Mouse (Mus musculus) erythroblast, embryonic 14.5 days (primary cell): ENCODE results near the gene Brsk2. TPM values are rescaled to one million over a fixed set of nuclear protein-coding genes. Genes with fewer than 3 reads are reported as not detected.

Experiments used
- H3K27me3 ChIP-seq: 2 replicates; pipeline ENCODE4 v1.6.1; 2012; ENCODE audit warnings: inconsistent platforms; ENCODE audit not compliant: control insufficient read depth
- H3K36me3 ChIP-seq: 2 replicates; pipeline ENCODE4 v1.6.1; 2012; ENCODE audit warnings: mild to moderate bottlenecking, inconsistent platforms; ENCODE audit not compliant: control insufficient read depth
- H3K4me1 ChIP-seq: 2 replicates; pipeline ENCODE4 v1.6.1; 2012; ENCODE audit warnings: inconsistent platforms; ENCODE audit not compliant: control insufficient read depth
- H3K4me3 ChIP-seq: replicated peaks from 2 replicates; pipeline ENCODE3; 2012; ENCODE audit warnings: moderate library complexity, mild to moderate bottlenecking, inconsistent platforms
- H3K9me3 ChIP-seq: 2 replicates; pipeline ENCODE4 v1.6.1; 2012; ENCODE audit warnings: low read length, inconsistent platforms, mixed read lengths; ENCODE audit not compliant: control insufficient read depth
- GATA1 ChIP-seq: IDR thresholded peaks from 2 replicates; pipeline ENCODE4 v1.6.1; 2012; ENCODE audit warnings: low read length, inconsistent platforms, mixed read lengths
- TAL1 ChIP-seq: IDR thresholded peaks from 3 replicates; pipeline ENCODE4 v1.6.1; 2012; ENCODE audit warnings: low read length, inconsistent platforms, mixed read lengths
- polyA plus RNA-seq: library from polyadenylated mRNA; stranded (reverse); fragments of >175 nt; gene quantifications from 2 replicates; pipeline ENCODE4 v1.2.3, GENCODE M21; 2012

Brsk2 gene
- polyA plus RNA-seq, 1 experiment, result 0.02 TPM

DNA sequence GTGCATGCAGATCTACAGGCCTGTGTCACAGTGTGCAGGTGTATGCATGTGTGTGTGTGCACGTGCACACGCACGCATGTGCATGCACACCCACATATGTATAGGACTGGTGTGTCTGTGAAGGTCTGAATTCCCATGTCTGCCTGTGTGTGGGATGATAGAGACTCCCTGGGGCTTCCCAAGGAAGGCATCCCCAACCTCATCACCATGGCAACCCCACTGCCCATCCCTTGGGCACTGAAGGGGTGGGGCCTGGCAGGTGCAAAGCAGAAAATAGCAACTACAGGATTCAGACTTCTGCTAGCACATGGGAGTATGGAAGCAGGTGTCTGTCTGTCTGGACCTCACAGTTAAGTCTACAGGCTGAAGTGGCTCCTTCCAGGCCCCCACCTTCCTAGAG lies 13.0 kb downstream of the Brsk2 start:
- TF ChIP-seq TAL1 (no peak), GATA1 (no peak)
- Histone ChIP-seq H3K4me1 (no peaks in the 10 kb centered on the region), H3K36me3 (no peaks in the 10 kb centered on the region), H3K4me3 (no peak overlapping the region), H3K27me3 (no peaks in the 10 kb centered on the region), H3K9me3 (no peaks in the 10 kb centered on the region)

DNA sequence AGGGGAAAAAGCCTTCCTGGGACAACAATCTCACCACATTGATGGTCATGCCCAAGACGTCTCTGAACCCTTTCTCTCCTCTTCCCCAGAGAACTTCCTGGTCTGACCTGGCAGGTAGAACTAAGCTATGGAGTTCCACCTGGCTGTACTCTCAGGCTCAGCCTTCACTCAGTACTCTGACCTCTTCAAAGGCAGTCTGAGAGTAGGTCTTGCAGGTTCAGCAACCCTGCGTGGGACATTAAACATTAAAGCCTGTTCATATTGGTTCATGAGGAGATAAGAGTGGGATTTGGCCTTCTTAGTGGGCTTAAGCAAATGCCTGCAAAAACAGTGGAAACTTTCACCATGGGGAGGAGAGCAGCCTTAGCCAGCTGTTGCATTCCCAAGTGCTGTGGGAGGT lies 16.7 kb downstream of the Brsk2 start:
- TF ChIP-seq TAL1, result no peak
- TF ChIP-seq GATA1, result no peak
- no peaks in the 10 kb centered on the region for H3K27me3 ChIP-seq
- no peaks in the 10 kb centered on the region for H3K36me3 ChIP-seq
- H3K9me3 ChIP-seq, result no peaks in the 10 kb centered on the region
- no peak overlapping the region for H3K4me3 ChIP-seq
- no peaks in the 10 kb centered on the region for H3K4me1 ChIP-seq

DNA sequence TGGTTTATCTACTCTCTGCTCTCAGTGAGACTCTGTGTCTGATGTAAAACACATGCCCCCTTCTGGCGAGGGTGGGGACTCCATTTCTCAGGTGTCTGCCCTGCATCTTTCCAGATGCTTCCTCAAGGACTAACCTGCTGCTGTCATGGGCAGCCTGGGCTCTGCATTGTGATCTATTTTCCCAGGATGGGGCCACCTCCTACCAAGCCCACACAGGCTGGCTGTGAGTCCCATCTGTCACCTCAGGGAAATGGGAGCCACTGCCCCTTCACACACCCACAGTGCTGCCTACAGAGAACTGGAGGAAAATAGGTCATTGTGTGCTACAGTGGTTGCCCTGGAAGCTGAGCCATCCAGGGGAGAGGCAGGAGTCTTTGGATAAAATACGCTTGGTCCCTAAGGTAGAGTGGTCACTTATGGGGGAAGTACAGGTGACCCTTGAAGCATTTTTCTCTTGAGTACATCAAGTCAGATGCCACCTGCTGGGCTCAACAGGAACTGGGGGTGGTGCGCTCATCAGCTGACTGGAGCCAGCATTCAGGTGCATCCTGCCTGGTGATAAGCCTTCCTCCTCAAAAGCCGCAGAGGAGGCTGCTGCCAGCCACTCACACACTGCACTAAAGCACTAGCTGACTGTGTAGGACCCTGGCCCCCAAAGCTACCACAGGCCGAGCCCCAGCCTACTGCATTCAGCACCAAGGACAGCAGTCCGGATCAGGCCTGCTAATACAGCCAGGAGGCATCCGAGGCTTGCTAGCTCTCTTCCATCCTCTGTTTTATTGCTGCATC lies 23.5 kb downstream of the Brsk2 start:
- TF ChIP-seq GATA1 (no peak), TAL1 (no peak)
- no peaks in the 10 kb centered on the region for H3K27me3 ChIP-seq
- no peaks in the 10 kb centered on the region for H3K4me1 ChIP-seq

DNA sequence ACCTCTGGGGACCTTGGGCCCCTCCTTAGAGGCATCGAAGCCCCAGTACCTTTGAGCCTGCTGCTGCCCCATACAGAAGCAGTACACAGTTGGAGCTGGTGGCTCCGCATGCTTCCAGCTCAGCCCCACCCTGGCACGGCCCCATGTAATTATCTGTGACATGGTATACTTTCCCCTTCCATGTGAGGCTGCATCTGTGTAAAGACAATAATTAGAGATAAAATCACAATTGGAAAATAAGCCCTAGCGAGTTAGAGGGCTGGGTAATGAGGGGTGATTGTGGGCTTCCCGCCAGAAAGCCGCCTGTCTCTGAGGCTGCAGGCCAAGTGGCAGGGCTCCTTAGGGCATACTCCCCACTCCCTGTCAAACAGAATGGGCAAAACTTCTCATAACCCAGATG lies 28.5 kb downstream of the Brsk2 start:
- Histone ChIP-seq H3K27me3 (no peaks in the 10 kb centered on the region), H3K9me3 (no peaks in the 10 kb centered on the region), H3K4me3 (no peak overlapping the region), H3K4me1 (no peaks in the 10 kb centered on the region), H3K36me3 (no peaks in the 10 kb centered on the region)
- TF ChIP-seq TAL1 (no peak), GATA1 (no peak)

More for the DNA sequence above, 23.5 kb downstream of the Brsk2 start:
- Histone ChIP-seq H3K9me3 (no peaks in the 10 kb centered on the region), H3K36me3 (no peaks in the 10 kb centered on the region), H3K4me3 (no peak overlapping the region)

DNA sequence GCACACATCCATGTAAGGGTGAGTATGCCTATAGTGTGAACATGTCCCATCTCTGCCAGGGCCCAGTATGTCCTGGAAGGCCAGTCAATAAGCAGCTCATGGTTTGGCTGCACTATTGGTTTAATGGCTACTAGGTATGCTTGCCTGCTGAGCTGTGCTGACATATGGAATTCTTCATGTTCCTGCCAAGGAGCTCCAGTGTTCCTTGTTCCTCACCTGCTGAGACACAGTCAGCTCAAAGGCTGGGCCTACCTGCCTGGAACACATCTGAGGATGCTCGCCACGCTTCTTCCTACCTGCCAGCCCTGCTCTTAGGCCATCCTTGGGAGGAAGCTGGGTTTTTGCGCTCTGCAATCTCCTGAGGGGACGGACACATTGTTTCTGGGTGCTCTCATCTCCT lies 29.7 kb downstream of the Brsk2 start:
- Histone ChIP-seq H3K4me3 (no peak overlapping the region), H3K9me3 (no peaks in the 10 kb centered on the region), H3K36me3 (no peaks in the 10 kb centered on the region), H3K27me3 (no peaks in the 10 kb centered on the region), H3K4me1 (no peaks in the 10 kb centered on the region)
- TF ChIP-seq GATA1 (no peak), TAL1 (no peak)

DNA sequence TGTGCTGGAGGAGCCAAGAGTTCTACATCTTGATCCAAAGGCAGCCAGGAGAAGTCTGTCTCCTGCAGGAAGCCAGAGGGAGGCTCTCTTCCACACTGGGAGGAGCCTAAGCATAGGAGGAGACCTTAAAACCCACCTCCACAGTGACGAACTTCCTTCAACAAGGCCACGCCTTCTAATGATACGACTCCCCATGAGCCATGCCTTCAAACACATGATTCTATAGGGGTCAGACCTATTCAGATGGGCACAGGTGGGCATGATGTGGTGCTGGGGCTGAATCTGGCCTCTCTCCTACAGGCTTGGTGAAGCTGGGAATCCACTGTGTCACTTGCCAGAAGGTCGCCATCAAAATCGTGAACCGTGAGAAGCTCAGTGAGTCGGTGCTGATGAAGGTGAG lies 31.7 kb downstream of the Brsk2 start:
- Histone ChIP-seq H3K4me1 (no peaks in the 10 kb centered on the region), H3K9me3 (no peaks in the 10 kb centered on the region), H3K4me3 (no peak overlapping the region), H3K27me3 (no peaks in the 10 kb centered on the region), H3K36me3 (no peaks in the 10 kb centered on the region)
- TF ChIP-seq GATA1, result no peak
- no peak for TF ChIP-seq TAL1

DNA sequence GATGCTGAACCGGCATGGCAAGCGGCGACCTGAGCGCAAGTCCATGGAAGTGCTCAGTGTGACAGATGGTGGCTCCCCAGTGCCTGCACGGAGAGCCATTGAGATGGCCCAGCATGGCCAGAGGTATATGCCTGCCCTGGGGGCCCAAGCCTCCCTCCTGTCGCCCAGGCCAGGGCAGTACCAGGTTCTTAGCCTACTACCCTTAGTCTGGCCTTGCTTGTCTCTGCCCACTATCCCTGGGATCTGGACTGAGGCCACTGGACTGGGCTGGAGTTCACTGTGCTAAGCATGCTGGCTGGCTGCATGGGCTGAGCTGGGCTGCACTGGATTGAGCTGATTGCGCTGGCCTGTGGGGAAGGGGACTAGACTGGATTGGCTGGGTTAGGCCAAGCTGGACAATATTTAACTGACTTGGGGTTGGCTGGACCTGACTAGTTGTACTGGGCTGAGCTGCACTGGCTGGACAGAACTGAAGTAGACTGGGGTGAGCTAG lies 38.8 kb downstream of the Brsk2 start:
- H3K4me1 ChIP-seq, result no peaks in the 10 kb centered on the region
- H3K9me3 ChIP-seq, result no peaks in the 10 kb centered on the region
- no peak overlapping the region for H3K4me3 ChIP-seq
- no peak for TF ChIP-seq GATA1
- no peaks in the 10 kb centered on the region for H3K36me3 ChIP-seq
- H3K27me3 ChIP-seq, result no peaks in the 10 kb centered on the region

DNA sequence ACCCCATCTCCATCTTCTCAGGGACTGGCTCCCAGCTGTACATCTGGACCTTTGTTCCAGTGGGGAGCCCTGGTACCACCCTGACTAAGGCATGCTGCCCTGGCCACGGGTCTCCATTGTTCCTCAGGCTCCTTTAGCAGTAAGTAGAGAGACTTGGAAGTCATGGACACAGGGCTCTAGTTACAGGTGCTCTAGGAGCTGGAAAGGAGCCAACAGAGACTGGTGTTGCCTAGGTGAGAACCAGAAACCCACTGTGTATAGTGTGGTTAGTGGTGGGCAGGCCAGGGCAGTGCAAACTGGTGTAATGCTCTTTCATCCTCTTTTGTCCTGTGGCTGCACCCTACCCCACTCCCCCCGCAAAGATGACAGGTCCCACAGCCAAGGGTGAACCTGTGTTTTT lies 41.6 kb downstream of the Brsk2 start:
- no peaks in the 10 kb centered on the region for H3K9me3 ChIP-seq
- no peak overlapping the region for H3K4me3 ChIP-seq
- TF ChIP-seq GATA1 (no peak), TAL1 (no peak)
- H3K27me3 ChIP-seq, result no peaks in the 10 kb centered on the region
- H3K36me3 ChIP-seq, result no peaks in the 10 kb centered on the region
- H3K4me1 ChIP-seq, result no peaks in the 10 kb centered on the region

DNA sequence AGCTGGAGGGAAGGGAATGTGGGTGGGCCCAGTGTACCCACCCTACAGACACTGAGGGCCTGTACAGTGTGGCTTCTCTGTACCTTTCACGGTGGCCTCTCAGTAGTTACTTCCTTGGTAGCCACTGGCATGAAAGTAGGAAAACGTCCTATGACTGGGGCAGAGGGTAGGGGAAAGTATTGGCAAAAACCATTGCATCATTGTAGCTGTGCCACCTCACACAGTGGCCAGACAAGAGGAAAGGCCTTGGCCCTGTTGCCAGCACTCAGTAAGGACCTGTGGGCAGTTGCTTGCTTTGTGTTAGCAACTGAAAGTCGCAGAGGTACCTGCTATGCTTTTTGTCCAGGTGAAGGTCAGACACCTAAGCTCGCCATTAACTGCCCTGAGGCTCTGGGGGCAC lies 44.6 kb downstream of the Brsk2 start:
- TF ChIP-seq TAL1, result no peak
- TF ChIP-seq GATA1, result no peak
- Histone ChIP-seq H3K4me3 (no peak overlapping the region), H3K4me1 (no peaks in the 10 kb centered on the region), H3K36me3 (no peaks in the 10 kb centered on the region), H3K27me3 (no peaks in the 10 kb centered on the region), H3K9me3 (no peaks in the 10 kb centered on the region)

DNA sequence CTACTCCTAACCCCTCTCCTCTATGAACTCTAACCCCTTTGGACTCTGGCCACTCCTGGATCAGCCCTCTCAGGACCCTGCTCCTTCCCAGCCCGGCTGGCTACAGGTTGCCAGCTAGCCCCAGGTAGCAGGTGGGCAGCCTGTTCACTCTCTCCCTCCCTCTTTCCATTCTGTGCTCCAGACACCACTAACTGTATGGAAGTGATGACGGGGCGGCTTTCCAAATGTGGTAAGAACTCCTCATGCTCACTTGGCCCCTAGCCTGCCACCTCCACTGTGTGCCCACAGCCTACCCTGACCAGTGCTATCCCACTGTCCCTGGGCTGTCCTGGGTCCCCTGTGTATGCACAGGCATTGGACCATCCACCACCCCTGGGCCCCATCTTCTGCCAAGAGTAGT lies 51.1 kb downstream of the Brsk2 start:
- no peaks in the 10 kb centered on the region for H3K4me1 ChIP-seq
- no peak overlapping the region for H3K4me3 ChIP-seq
- no peak for TF ChIP-seq TAL1
- TF ChIP-seq GATA1, result no peak
- H3K9me3 ChIP-seq, result no peaks in the 10 kb centered on the region
- H3K27me3 ChIP-seq, result no peaks in the 10 kb centered on the region
- H3K36me3 ChIP-seq, result peaks cover 30% of the 10 kb centered on the region
